In genomic region chr9:59291688-59292492, GRCm38 (mm10) we compare ENCODE assay signal across 8 mouse cellular contexts. TPM values are rescaled to one million over a fixed set of nuclear protein-coding genes. Genes with fewer than 3 reads are reported as not detected.
DNase-seq lines count a peak whose midpoint lies in the region; ATAC-seq lines count a peak whose summit lies in the region.

No protein-coding gene starts in this region.

- no peaks in the 10 kb centered on the region for H3K9me3 ChIP-seq in kidney, embryonic 15.5 days (replicated peaks)
- H3K9me3 ChIP-seq in midbrain, embryonic 11.5 days (ENCODE audit: control insufficient read depth, low read length): no peaks in the 10 kb centered on the region

- peak overlapping the region; percentile 86 for H3K9ac ChIP-seq in kidney, embryonic 15.5 days
- peak overlapping the region; percentile 85 for H3K9ac ChIP-seq in midbrain, embryonic 11.5 days (ENCODE audit: low read length)

- H3K36me3 ChIP-seq in kidney, embryonic 15.5 days: no peaks in the 10 kb centered on the region
- no peaks in the 10 kb centered on the region for H3K36me3 ChIP-seq in midbrain, embryonic 11.5 days (ENCODE audit: control insufficient read depth, insufficient read depth, low read length)

- H3K4me2 ChIP-seq in kidney, embryonic 15.5 days: peak overlapping the region; percentile 72
- peak overlapping the region; percentile 66 for H3K4me2 ChIP-seq in midbrain, embryonic 11.5 days

- DNase-seq in kidney, adult 11 months: no peak
- DNase-seq in NIH3T3 (ENCODE audit: low read depth): peak; percentile 41
- DNase-seq in forelimb bud, embryonic 11.5 days (ENCODE audit: low read depth, low spot score): peak; percentile 25
- DNase-seq in midbrain, embryonic 11.5 days (ENCODE audit: low spot score, missing footprints): no peak
- DNase-seq in thymus, postnatal 4 days: no peak
- DNase-seq in frontal cortex, postnatal 14 days (ENCODE audit: low spot score in 2 of 2): no peak
- DNase-seq in layer of hippocampus, adult 9-10 months (ENCODE audit: low spot score): no peak

- H3K27me3 ChIP-seq in kidney, embryonic 15.5 days: no peaks in the 10 kb centered on the region
- no peaks in the 10 kb centered on the region for H3K27me3 ChIP-seq in midbrain, embryonic 11.5 days (ENCODE audit: control insufficient read depth, insufficient read depth, low read length)

- 1% methylated on average over 49 of the region's 50 CpGs for WGBS in kidney, embryonic 15.5 days
- 2% methylated on average over 49 of the region's 50 CpGs for WGBS in midbrain, embryonic 11.5 days

- ATAC-seq in kidney, embryonic 15.5 days (replicated peaks; ENCODE audit: low FRiP score): peak; percentile 83
- ATAC-seq in midbrain, embryonic 11.5 days (ENCODE audit: low FRiP score): peak; percentile 75; the same call in 1 of the 2 replicates

- peaks cover 17% of the 10 kb centered on the region for H3K4me1 ChIP-seq in kidney, embryonic 15.5 days
- peaks cover 9% of the 10 kb centered on the region for H3K4me1 ChIP-seq in midbrain, embryonic 11.5 days (ENCODE audit: control insufficient read depth, insufficient read depth, low read length)

- H3K4me3 ChIP-seq in kidney, embryonic 15.5 days (replicated peaks): peak overlapping the region; percentile 89
- peak overlapping the region; percentile 88 for H3K4me3 ChIP-seq in midbrain, embryonic 11.5 days (ENCODE audit: low read depth, low read length)

- peak overlapping the region; percentile 91 for H3K27ac ChIP-seq in kidney, embryonic 15.5 days
- peak overlapping the region; percentile 63; the same call in 1 of the 2 replicates for H3K27ac ChIP-seq in midbrain, embryonic 11.5 days (ENCODE audit: low read depth, low read length)

RNA-seq across cellular contexts. Expression of gene Adpgk, which starts 0.5 kb away (rescaled TPM):
- polyA plus RNA-seq in kidney, embryonic 15.5 days (2015; fragmentation: Nextera tagmentation; extraction: Ambion mirVana): 38.5 and 39.2 TPM in 2 replicates
- 43.8 and 46.8 TPM in 2 replicates for polyA plus RNA-seq in midbrain, embryonic 11.5 days (2014; fragmentation: Nextera tagmentation; extraction: Ambion mirVana)

Comparison
In these comparisons a context has a peak if more than half of its experiments do, and no peak if none do; other contexts are left out.
1. DNase-seq: peak in NIH3T3 (single experiment) and forelimb bud, embryonic 11.5 days (single experiment); none in kidney, adult 11 months (single experiment), midbrain, embryonic 11.5 days (single experiment), thymus, postnatal 4 days (single experiment), frontal cortex, postnatal 14 days (0 of 2) and layer of hippocampus, adult 9-10 months (single experiment).